Mouse (Mus musculus) urinary bladder, postnatal 4 days (tissue): ENCODE results near the gene Maml3.

Experiments used
- DNase-seq, 2 experiments: peaks; one replicate each; pipeline ENCODE4 v3.0.0; 2021 to 2022; ENCODE audit warnings: low spot score in 2 of 2

The Maml3 gene

GRCm38 (mm10) chr3:51874252-51874651 is 230.6 kb downstream of the Maml3 start:
- DNase-seq = no peak

- no peak for DNase-seq
Measured at GRCm38 (mm10) chr3:51872771-51873170, 232.1 kb downstream of the Maml3 start.

- DNase-seq = no peak
Measured at GRCm38 (mm10) chr3:51871346-51871745, 233.5 kb downstream of the Maml3 start.

GRCm38 (mm10) chr3:51869980-51870379 is 234.9 kb downstream of the Maml3 start:
- DNase-seq = no peak

- no peak for DNase-seq
Measured at GRCm38 (mm10) chr3:51868857-51869256, 236.0 kb downstream of the Maml3 start.

GRCm38 (mm10) chr3:51866446-51866845 is 238.4 kb downstream of the Maml3 start:
- no peak for DNase-seq

- DNase-seq = no peak
Measured at GRCm38 (mm10) chr3:51861631-51862030, 243.2 kb downstream of the Maml3 start.

GRCm38 (mm10) chr3:51860458-51860857 is 244.4 kb downstream of the Maml3 start:
- DNase-seq = no peak

- no peak for DNase-seq
Measured at GRCm38 (mm10) chr3:51859208-51859607, 245.7 kb downstream of the Maml3 start.

- no peak for DNase-seq
Measured at GRCm38 (mm10) chr3:51854152-51854551, 250.7 kb downstream of the Maml3 start.

- no peak for DNase-seq
Measured at GRCm38 (mm10) chr3:51853610-51854009, 251.3 kb downstream of the Maml3 start.

- no peak for DNase-seq
Measured at GRCm38 (mm10) chr3:51852692-51853091, 252.2 kb downstream of the Maml3 start.

GRCm38 (mm10) chr3:51851596-51851995 is 253.3 kb downstream of the Maml3 start:
- DNase-seq = no peak

- DNase-seq = no peak
Measured at GRCm38 (mm10) chr3:51849462-51849861, 255.4 kb downstream of the Maml3 start.

GRCm38 (mm10) chr3:51847262-51847661 is 257.6 kb downstream of the Maml3 start:
- no peak for DNase-seq

GRCm38 (mm10) chr3:51844255-51844654 is 260.6 kb downstream of the Maml3 start:
- no peak for DNase-seq

- no peak for DNase-seq
Measured at GRCm38 (mm10) chr3:51842140-51842539, 262.7 kb downstream of the Maml3 start.

- no peak for DNase-seq
Measured at GRCm38 (mm10) chr3:51841598-51841997, 263.3 kb downstream of the Maml3 start.

- DNase-seq = no peak
Measured at GRCm38 (mm10) chr3:51841177-51841576, 263.7 kb downstream of the Maml3 start.

GRCm38 (mm10) chr3:51840095-51840805 is 264.6 kb downstream of the Maml3 start:
- no peak for DNase-seq

- DNase-seq = no peak
Measured at GRCm38 (mm10) chr3:51839353-51839715, 265.5 kb downstream of the Maml3 start.

GRCm38 (mm10) chr3:51838696-51839352 is 266.1 kb downstream of the Maml3 start:
- no peak for DNase-seq

- no peak for DNase-seq
Measured at GRCm38 (mm10) chr3:51832985-51833384, 271.9 kb downstream of the Maml3 start.
